Mouse (Mus musculus): Measurements from ENCODE around the gene Zfyve21. TPM values are rescaled to one million over a fixed set of nuclear protein-coding genes. Genes with fewer than 3 reads are reported as not detected.

Gene Zfyve21
- polyA plus RNA-seq, 1 experiment from 2014 or later = 73.7 TPM

- no peak for DNase-seq (ENCODE audit: low spot score)
Measured at GRCm38 (mm10) chr12:111798493-111798892, 15.5 kb upstream of the Zfyve21 start.

GRCm38 (mm10) chr12:111800459-111801183, 13.3 kb upstream of the Zfyve21 start:
- DNase-seq (ENCODE audit: low spot score) = no peak

- DNase-seq (ENCODE audit: low spot score) = no peak
Measured at GRCm38 (mm10) chr12:111803538-111803937, 10.4 kb upstream of the Zfyve21 start.

GRCm38 (mm10) chr12:111808775-111809174, 5.2 kb upstream of the Zfyve21 start:
- no peak for DNase-seq (ENCODE audit: low spot score)

GRCm38 (mm10) chr12:111809762-111810161, 4.2 kb upstream of the Zfyve21 start:
- peak; percentile 79 for DNase-seq (ENCODE audit: low spot score)

GRCm38 (mm10) chr12:111812075-111812474, 1.9 kb upstream of the Zfyve21 start:
- peak; percentile 19 for DNase-seq (ENCODE audit: low spot score)

- no peak for DNase-seq (ENCODE audit: low spot score)
Measured at GRCm38 (mm10) chr12:111812611-111813010, 1.4 kb upstream of the Zfyve21 start.

- DNase-seq (ENCODE audit: low spot score) = peak; percentile 2
Measured at GRCm38 (mm10) chr12:111813111-111813765, 732 bp upstream of the Zfyve21 start.

- DNase-seq (ENCODE audit: low spot score) = peak; percentile 5
Measured at GRCm38 (mm10) chr12:111814769-111815762, 1.1 kb downstream of the Zfyve21 start.

- peak; percentile 43 for DNase-seq (ENCODE audit: low spot score)
Measured at GRCm38 (mm10) chr12:111816528-111816927, 2.6 kb downstream of the Zfyve21 start.

GRCm38 (mm10) chr12:111816967-111817366, 3.0 kb downstream of the Zfyve21 start:
- DNase-seq (ENCODE audit: low spot score) = no peak

GRCm38 (mm10) chr12:111817991-111818390, 4.0 kb downstream of the Zfyve21 start:
- DNase-seq (ENCODE audit: low spot score) = no peak

GRCm38 (mm10) chr12:111819936-111820335, 6.0 kb downstream of the Zfyve21 start:
- no peak for DNase-seq (ENCODE audit: low spot score)

GRCm38 (mm10) chr12:111820708-111821107, 6.7 kb downstream of the Zfyve21 start:
- no peak for DNase-seq (ENCODE audit: low spot score)

GRCm38 (mm10) chr12:111821931-111822330, 8.0 kb downstream of the Zfyve21 start:
- DNase-seq (ENCODE audit: low spot score) = no peak

GRCm38 (mm10) chr12:111827556-111827955, 13.6 kb downstream of the Zfyve21 start:
- DNase-seq (ENCODE audit: low spot score) = no peak

GRCm38 (mm10) chr12:111829447-111829846, 15.5 kb downstream of the Zfyve21 start:
- DNase-seq (ENCODE audit: low spot score) = no peak

GRCm38 (mm10) chr12:111829954-111830353, 16.0 kb downstream of the Zfyve21 start:
- DNase-seq (ENCODE audit: low spot score) = no peak

- no peak for DNase-seq (ENCODE audit: low spot score)
Measured at GRCm38 (mm10) chr12:111830375-111830774, 16.4 kb downstream of the Zfyve21 start.

- no peak for DNase-seq (ENCODE audit: low spot score)
Measured at GRCm38 (mm10) chr12:111832643-111833042, 18.7 kb downstream of the Zfyve21 start.

GRCm38 (mm10) chr12:111833457-111833856, 19.5 kb downstream of the Zfyve21 start:
- DNase-seq (ENCODE audit: low spot score) = no peak

All from thymus, postnatal 0 days (tissue).